Mouse (Mus musculus) gastrocnemius, adult 8-10 months (tissue): Measurements from ENCODE around the gene Tnip1. TPM values are rescaled to one million over a fixed set of nuclear protein-coding genes. Genes with fewer than 3 reads are reported as not detected.
"Not testable (repeated sequence)": the region's sequence is repeated elsewhere in the genome, so short reads cannot be mapped to it uniquely, and the experiment has no call there.

Experiments used
- DNase-seq, 2 experiments: peaks; one replicate each; pipeline ENCODE4 v3.0.0; 2022; ENCODE audit warnings: low spot score in 2 of 2
- total RNA-seq, 4 experiments: library from RNA; stranded (reverse); gene quantifications; 2 replicates each; pipeline ENCODE4 v1.2.4; 2022

The Tnip1 gene
- total RNA-seq, 4 experiments from 2014 or later, result 33.2 to 42.3 (median 37.1) TPM

GRCm38 (mm10) chr11:54911671-54912502 is 50.8 kb downstream of the Tnip1 start:
- no peak for DNase-seq

DNA sequence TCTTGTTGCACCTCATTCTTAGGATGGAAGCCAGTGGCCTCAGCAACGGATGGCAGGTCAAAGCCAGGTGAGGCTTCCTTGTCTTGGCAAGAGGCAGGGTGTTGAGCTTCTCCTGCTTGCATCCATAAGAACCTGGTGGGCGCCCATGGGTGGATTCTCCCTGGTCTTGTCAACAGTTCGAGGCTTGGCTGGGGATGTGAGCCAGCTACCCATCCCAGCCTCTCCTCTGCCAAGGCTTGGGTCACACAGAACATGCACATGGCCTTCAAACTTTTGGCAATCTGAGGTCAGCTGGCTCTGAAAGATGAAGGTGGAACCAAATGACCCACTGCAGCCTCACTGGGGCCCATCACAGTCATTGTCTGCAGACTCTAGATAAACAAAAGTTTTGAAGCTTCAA is 51.5 kb downstream of the Tnip1 start:
- DNase-seq, result no peak

DNA sequence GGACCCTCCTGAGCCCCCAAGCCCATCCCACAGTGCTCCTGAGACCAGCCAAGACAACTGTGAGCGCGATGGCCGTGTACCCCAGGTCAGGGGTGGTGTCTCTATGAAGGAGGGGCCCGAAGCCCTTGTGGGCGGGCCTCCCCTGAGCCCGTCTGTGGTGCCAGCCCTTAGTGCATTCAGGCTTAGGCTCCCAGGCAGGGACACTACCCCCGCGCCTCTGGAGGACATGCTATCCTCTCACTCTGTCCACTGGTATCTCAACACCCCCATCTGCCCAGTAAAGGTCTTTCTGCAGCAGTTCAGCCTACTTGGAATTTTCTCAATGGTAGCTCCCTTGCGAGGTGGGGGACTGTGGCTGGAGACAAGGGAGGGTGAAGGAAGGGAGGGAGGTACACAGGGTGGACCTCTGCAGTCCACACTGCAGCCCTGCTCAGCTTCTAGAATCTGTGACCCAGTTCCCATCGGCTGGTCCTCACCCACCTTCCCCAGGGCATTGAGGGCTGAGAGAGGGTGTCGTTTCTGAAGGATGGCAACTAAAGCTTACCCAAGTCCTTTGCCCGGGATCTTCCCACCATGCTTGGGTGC is 52.5 kb downstream of the Tnip1 start:
- DNase-seq, result no peak

DNA sequence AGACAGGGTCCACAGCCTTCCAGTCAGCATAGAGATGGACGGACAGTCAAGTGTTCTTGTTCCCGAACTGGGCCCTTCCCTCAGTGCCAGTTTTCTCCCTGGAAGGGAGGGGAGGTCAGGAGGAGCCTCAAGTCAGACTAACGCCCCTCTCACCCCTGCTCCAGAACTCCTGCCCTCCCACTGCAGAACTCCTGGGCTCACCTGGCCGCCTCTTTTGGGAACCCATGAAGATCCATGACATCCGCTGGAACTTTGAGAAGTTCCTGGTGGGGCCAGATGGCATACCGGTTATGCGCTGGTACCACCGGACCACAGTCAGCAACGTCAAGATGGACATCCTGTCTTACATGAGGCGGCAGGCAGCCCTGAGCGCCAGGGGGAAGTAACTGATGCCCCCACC is 53.4 kb downstream of the Tnip1 start:
- no peak for DNase-seq

DNA sequence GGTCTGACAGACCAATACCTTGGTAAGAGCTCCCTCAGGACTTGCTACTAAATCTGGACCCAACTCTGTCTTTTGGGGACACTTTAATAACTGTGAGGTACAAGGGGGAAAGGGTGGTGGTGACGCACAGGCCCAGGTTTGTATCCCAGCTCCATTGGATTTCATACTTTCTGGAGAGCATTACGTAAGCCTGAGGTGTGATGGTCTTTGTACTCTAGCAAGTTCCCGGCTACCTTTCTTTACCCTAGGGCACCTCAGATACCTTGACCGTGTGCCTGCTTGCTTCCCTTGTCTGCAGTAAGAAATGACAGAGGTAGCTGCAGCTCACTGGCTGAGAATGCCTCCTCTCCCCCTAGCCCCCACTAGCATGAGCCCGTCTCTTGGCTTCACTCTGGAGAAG is 55.5 kb downstream of the Tnip1 start:
- no peak for DNase-seq

DNA sequence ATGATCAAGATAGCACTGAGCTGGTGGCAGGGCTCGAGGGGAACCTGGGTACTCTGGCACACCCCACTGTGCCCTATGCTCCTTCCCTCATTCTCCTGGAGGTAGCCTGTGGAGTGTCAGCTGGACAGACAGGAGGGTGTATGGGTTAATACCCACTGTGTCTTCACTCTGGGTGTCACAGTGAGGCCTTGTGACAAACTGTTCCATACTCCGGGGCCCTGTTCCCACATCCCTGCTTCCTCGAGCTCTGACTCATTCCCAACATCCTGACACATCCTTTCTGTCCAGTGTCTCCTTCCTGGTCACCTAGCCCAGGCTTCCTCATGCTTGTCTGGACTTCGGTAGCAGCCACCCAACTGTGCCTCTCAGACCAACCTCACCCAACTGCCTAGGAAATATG is 56.3 kb downstream of the Tnip1 start:
- DNase-seq, result no peak

- peak in 1 of 2 experiments; percentile 38 for DNase-seq
Observed at GRCm38 (mm10) chr11:54905931-54906330, 56.8 kb downstream of the Tnip1 start.

DNA sequence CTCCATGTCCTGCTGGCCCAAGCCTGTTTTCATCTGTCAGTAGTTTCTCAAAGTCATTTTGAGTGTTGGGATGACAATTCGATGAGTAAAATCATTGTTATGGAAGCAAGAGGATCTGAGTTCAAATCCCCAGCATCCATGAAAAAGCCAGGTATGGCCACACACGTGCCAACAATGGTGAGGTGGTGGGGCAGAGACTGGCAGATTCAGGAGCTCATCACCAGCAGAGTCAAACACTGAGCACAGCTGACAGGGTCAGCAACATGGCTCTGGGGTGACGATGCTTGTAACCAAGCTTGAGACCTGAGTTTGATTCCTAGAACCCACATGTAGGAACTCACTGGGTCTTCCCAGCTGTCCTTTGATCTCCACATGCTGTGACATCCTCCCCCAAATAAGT is 57.6 kb downstream of the Tnip1 start:
- DNase-seq, result no peak

- no peak for DNase-seq
Observed at GRCm38 (mm10) chr11:54903940-54904706, 58.6 kb downstream of the Tnip1 start.

DNA sequence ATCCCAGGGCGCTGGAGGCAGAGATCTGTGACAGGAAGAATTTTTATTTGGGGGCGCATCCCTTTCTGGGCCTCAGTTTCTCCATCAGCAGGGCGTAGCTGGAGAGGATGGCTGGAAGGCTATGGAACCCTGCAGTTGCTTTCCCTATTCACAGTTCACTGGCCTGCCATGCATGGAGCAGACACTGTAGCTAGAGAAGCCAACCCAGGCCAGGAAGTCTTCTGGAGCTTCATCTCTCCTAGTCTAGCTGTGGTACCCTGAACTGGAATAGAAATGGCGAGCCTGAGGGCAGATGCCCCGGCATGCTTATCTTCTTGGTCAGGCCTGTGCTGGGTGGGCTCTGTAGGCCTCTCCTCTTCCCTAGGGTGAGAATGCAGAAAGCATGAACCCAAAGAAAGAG is 59.4 kb downstream of the Tnip1 start:
- no peak for DNase-seq

DNA sequence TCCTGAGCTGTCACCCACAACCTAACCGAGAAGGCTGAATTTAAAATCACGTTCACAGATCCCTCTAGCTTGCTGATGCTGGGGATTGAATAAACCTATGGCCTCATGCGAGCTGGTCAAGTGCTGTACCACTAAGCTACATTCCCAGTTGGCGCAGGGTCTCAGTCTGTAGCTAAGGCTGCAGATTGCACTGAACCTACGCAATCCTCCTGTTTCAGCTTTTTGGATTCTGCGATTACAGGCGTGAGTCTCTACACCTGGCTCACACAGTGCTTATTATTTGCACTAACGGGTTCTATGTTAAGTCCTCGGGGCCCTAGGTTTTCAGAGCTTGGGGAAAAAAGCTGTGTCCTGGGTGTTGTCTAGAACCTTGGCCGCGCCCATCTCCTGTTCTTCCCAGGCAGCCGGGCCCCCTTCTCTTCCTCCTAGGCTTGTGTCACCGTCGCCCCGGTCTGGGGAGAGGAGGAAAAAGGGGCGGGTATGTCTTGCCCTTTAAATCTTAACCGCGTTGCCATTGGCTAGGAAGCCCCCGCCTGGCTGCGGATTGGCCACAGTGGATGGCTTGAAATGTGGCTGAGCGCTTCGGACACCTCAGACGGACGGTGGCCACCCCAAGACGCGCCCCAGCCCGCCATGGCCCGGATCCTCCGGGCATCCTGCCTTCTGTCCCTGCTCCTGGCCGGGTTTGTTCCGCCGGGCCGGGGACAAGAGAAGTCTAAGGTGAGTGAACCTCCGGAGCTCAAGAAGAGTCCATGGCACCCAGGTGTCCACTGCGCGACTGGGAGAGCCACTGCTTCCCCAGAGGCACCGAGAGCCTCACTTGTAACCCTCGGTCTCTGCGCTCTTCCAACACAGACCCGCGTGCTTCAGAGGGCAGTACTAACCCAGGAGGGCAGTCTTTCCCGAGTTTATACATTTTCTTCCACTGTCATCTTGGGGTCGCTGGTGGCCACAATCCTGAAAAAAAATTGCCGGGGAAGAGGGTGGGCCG is 60.1 kb downstream of the Tnip1 start, which contains the start of gene Gpx3:
Gene Gpx3, plus strand, starts transcription at position 121 of the 991 bp plus-strand sequence.
- DNase-seq, result peak; percentile 72 to 82

- no peak for DNase-seq
Observed at GRCm38 (mm10) chr11:54899657-54900056, 63.1 kb downstream of the Tnip1 start.

DNA sequence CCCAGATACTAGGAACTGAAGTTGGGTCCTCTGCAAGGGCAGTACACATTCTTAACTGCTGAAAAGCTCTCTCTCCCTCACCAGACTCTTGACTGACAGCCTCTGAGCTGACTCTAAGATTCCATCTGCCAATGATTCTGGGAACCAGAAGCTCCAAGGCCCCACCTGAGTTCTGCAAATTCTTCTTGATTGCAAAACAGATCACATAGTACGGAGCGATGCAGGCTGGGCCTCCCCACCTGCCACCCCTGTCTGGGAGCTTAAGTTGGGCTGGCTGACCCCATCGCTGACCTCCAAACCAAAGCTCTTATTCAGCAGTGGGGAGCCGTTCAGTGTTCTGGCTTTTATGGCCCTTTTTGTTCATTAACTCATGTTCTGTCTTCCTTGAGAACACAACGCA is 65.2 kb downstream of the Tnip1 start:
- no peak for DNase-seq

GRCm38 (mm10) chr11:54896646-54897045 is 66.1 kb downstream of the Tnip1 start:
- DNase-seq, result not testable (repeated sequence)

DNA sequence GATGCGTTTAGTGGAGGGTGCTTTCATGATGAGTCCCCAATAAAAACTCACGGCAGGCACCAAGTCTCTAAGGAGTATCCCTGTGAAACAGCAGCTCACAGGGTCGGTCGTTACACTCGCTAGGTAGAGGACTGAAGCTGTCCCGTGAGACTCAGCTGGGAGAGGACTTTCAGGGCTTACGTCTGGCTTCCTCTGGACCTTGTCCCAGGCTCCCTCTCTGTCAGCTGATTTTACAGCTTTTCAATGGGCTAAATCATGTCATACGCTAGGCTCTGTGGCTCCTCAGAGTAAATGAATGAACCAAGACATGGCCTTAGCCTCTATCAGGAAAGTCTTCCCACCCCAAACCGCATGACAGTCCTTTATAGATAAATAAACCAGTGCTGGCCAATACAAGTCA is 68.1 kb downstream of the Tnip1 start:
- DNase-seq, result no peak

- no peak for DNase-seq
Observed at GRCm38 (mm10) chr11:54892091-54892490, 70.6 kb downstream of the Tnip1 start.

- no peak for DNase-seq
Observed at GRCm38 (mm10) chr11:54891341-54891740, 71.4 kb downstream of the Tnip1 start.

GRCm38 (mm10) chr11:54887927-54888326 is 74.8 kb downstream of the Tnip1 start:
- DNase-seq, result no peak

DNA sequence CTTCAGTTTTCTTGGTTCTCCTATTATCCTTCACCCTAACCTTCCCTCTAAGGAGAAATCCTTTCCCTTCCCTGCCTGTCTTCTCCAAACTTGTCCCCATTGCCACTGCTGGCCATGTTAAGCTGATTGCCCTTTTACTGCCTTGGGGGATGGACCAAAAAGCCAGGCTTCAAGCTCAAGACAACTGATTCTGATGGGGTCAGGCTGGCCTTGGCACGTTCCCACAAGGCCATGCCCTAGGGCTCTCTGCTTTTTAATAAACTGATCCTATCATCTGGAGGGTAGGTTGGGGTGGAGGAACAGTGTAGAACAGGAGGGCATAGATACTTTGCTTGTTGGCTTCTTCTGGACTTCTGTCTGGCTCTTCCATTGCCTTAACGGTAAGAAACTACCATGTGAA is 77.3 kb downstream of the Tnip1 start:
- DNase-seq, result no peak

- peak; percentile 70 to 83 for DNase-seq
Observed at GRCm38 (mm10) chr11:54884937-54885336, 77.8 kb downstream of the Tnip1 start.
